Mouse (Mus musculus) embryonic facial prominence, embryonic 11.5 days (tissue): Measurements from ENCODE around the gene Il1rapl1. TPM values are rescaled to one million over a fixed set of nuclear protein-coding genes. Genes with fewer than 3 reads are reported as not detected.

Source experiments
- ATAC-seq: fragments of 200-750 bp; cut with Nextera tagmentation; replicated peaks from 2 replicates; pipeline ENCODE4 v1.8.0; 2017; ENCODE audit warnings: low read depth; ENCODE audit not compliant: insufficient number of reproducible peaks, low FRiP score, low TSS enrichment
- DNase-seq: peaks from one replicate; pipeline ENCODE4 v3.0.0-alpha.2; 2015; ENCODE audit warnings: low spot score
- H3K27ac ChIP-seq: fragments of 300-500 bp; sonication (generic); replicated peaks from 2 replicates; pipeline ENCODE4 v1.5.1; 2014; ENCODE audit warnings: mild to moderate bottlenecking, low read depth, low read length, control low read depth
- H3K27me3 ChIP-seq: fragments of 300-500 bp; sonication (generic); 2 replicates; pipeline ENCODE4 v1.6.1; 2014; ENCODE audit warnings: mild to moderate bottlenecking, low read length, moderate library complexity, mixed read lengths; ENCODE audit not compliant: control insufficient read depth, insufficient read depth
- H3K36me3 ChIP-seq: fragments of 300-500 bp; sonication (generic); replicated peaks from 2 replicates; pipeline ENCODE4 v1.6.1; 2014; ENCODE audit warnings: low read depth, mild to moderate bottlenecking, low read length, moderate library complexity, mixed read lengths; ENCODE audit not compliant: control insufficient read depth, insufficient read depth
- H3K4me1 ChIP-seq: fragments of 300-500 bp; sonication (generic); 2 replicates; pipeline ENCODE4 v1.6.1; 2014; ENCODE audit warnings: low read length, mixed read lengths; ENCODE audit not compliant: control insufficient read depth, insufficient read depth
- H3K4me2 ChIP-seq: fragments of 300-500 bp; sonication (generic); 2 replicates; pipeline ENCODE4 v1.6.1; 2014; ENCODE audit warnings: low read depth, mild to moderate bottlenecking, control low read depth, low read length, moderate library complexity
- H3K4me3 ChIP-seq: fragments of 300-500 bp; sonication (generic); 2 replicates; pipeline ENCODE4 v1.5.1; 2014; ENCODE audit warnings: low read depth, low read length, control low read depth
- H3K9ac ChIP-seq: fragments of 300-500 bp; sonication (generic); replicated peaks from 2 replicates; pipeline ENCODE4 v1.6.1; 2014; ENCODE audit warnings: mild to moderate bottlenecking, control low read depth, low read length
- H3K9me3 ChIP-seq: fragments of 300-500 bp; sonication (generic); replicated peaks from 2 replicates; pipeline ENCODE4 v1.6.1; 2016; ENCODE audit warnings: mild to moderate bottlenecking, low read length, inconsistent platforms, mixed read lengths; ENCODE audit not compliant: control insufficient read depth
- WGBS: fragments of 180-500 bp; shearing (Covaris S2); extraction: QIAGEN DNeasy Blood & Tissue Kit; methylation state at CpG from one replicate; pipeline ENCODE4 v1.1.7; 2014; 5-methylcytosine and 5-hydroxymethylcytosine counted together
- polyA plus RNA-seq: library from polyadenylated mRNA; unstranded; fragments of >200 nt; fragmentation: Nextera tagmentation; extraction: Ambion mirVana; gene quantifications from 2 replicates; pipeline ENCODE4 v1.2.1, GENCODE M21; 2014

Gene Il1rapl1
- polyA plus RNA-seq, 1 experiment from 2014 or later: 0.63 TPM

GRCm38 (mm10) chrX:88109733-88110132 is 5.7 kb downstream of the Il1rapl1 start:
- no peak for ATAC-seq
- H3K9ac ChIP-seq: no peak overlapping the region
- H3K9me3 ChIP-seq: no peaks in the 10 kb centered on the region
- WGBS: 77% methylated on average over 2 of the region's 2 CpGs
- no peak overlapping the region for H3K4me3 ChIP-seq
- no peaks in the 10 kb centered on the region for H3K36me3 ChIP-seq
- no peaks in the 10 kb centered on the region for H3K4me1 ChIP-seq
- H3K27ac ChIP-seq: no peak overlapping the region
- DNase-seq: no peak
- no peaks in the 10 kb centered on the region for H3K27me3 ChIP-seq
- H3K4me2 ChIP-seq: no peak overlapping the region

GRCm38 (mm10) chrX:88093936-88094569 is 21.4 kb downstream of the Il1rapl1 start:
- no peaks in the 10 kb centered on the region for H3K36me3 ChIP-seq
- no peak overlapping the region for H3K4me2 ChIP-seq
- ATAC-seq (no peak), DNase-seq (no peak)
- H3K4me1 ChIP-seq: no peaks in the 10 kb centered on the region
- no peak overlapping the region for H3K4me3 ChIP-seq
- H3K27me3 ChIP-seq: no peaks in the 10 kb centered on the region
- H3K9me3 ChIP-seq: no peaks in the 10 kb centered on the region
- no peak overlapping the region for H3K27ac ChIP-seq
- no peak overlapping the region for H3K9ac ChIP-seq

GRCm38 (mm10) chrX:88089873-88090272 is 25.6 kb downstream of the Il1rapl1 start:
- WGBS: 62% methylated on average over 2 of the region's 2 CpGs
- Histone ChIP-seq H3K9ac (no peak overlapping the region), H3K27me3 (no peaks in the 10 kb centered on the region), H3K36me3 (no peaks in the 10 kb centered on the region), H3K9me3 (no peaks in the 10 kb centered on the region), H3K27ac (no peak overlapping the region), H3K4me1 (no peaks in the 10 kb centered on the region), H3K4me2 (no peak overlapping the region), H3K4me3 (no peak overlapping the region)
- DNase-seq (no peak), ATAC-seq (no peak)

GRCm38 (mm10) chrX:88072741-88073419 is 42.6 kb downstream of the Il1rapl1 start:
- DNase-seq (no peak), ATAC-seq (no peak)
- Histone ChIP-seq H3K9ac (no peak overlapping the region), H3K27ac (no peak overlapping the region), H3K36me3 (no peaks in the 10 kb centered on the region), H3K4me1 (no peaks in the 10 kb centered on the region), H3K27me3 (no peaks in the 10 kb centered on the region), H3K4me2 (no peak overlapping the region), H3K4me3 (no peak overlapping the region), H3K9me3 (no peaks in the 10 kb centered on the region)
- WGBS: 41% methylated on average over 7 of the region's 7 CpGs

- H3K36me3 ChIP-seq: no peaks in the 10 kb centered on the region
- no peak overlapping the region for H3K4me3 ChIP-seq
- H3K4me1 ChIP-seq: no peaks in the 10 kb centered on the region
- no peaks in the 10 kb centered on the region for H3K9me3 ChIP-seq
- ATAC-seq (no peak), DNase-seq (no peak)
- H3K27me3 ChIP-seq: no peaks in the 10 kb centered on the region
- no peak overlapping the region for H3K9ac ChIP-seq
- H3K27ac ChIP-seq: no peak overlapping the region
- no peak overlapping the region for H3K4me2 ChIP-seq
- 80% methylated on average over 3 of the region's 3 CpGs for WGBS
Observed at GRCm38 (mm10) chrX:88070368-88070767, 45.1 kb downstream of the Il1rapl1 start.

GRCm38 (mm10) chrX:88043556-88043955 is 71.9 kb downstream of the Il1rapl1 start:
- H3K9ac ChIP-seq: no peak overlapping the region
- no peak overlapping the region for H3K4me3 ChIP-seq
- no peak overlapping the region for H3K27ac ChIP-seq
- no peaks in the 10 kb centered on the region for H3K4me1 ChIP-seq
- no peaks in the 10 kb centered on the region for H3K27me3 ChIP-seq
- H3K9me3 ChIP-seq: no peaks in the 10 kb centered on the region
- ATAC-seq (no peak), DNase-seq (no peak)
- H3K4me2 ChIP-seq: no peak overlapping the region
- no peaks in the 10 kb centered on the region for H3K36me3 ChIP-seq
- 100% methylated on average over 1 of the region's 1 CpGs for WGBS

GRCm38 (mm10) chrX:88038984-88039383 is 76.5 kb downstream of the Il1rapl1 start:
- H3K27ac ChIP-seq: no peak overlapping the region
- H3K36me3 ChIP-seq: no peaks in the 10 kb centered on the region
- ATAC-seq (no peak), DNase-seq (no peak)
- H3K4me3 ChIP-seq: no peak overlapping the region
- no peaks in the 10 kb centered on the region for H3K4me1 ChIP-seq
- no peaks in the 10 kb centered on the region for H3K27me3 ChIP-seq
- 33% methylated on average over 1 of the region's 1 CpGs for WGBS
- no peaks in the 10 kb centered on the region for H3K9me3 ChIP-seq
- H3K9ac ChIP-seq: no peak overlapping the region
- no peak overlapping the region for H3K4me2 ChIP-seq

GRCm38 (mm10) chrX:87897172-87897571 is 218.3 kb downstream of the Il1rapl1 start:
- Histone ChIP-seq H3K27ac (no peak overlapping the region), H3K9ac (no peak overlapping the region), H3K4me1 (no peaks in the 10 kb centered on the region), H3K36me3 (no peaks in the 10 kb centered on the region), H3K4me3 (no peak overlapping the region), H3K9me3 (no peaks in the 10 kb centered on the region), H3K27me3 (no peaks in the 10 kb centered on the region), H3K4me2 (no peak overlapping the region)
- DNase-seq (no peak), ATAC-seq (no peak)
- WGBS: 76% methylated on average over 1 of the region's 1 CpGs
